Mouse (Mus musculus): ENCODE data around the gene Gm14862.

DNA sequence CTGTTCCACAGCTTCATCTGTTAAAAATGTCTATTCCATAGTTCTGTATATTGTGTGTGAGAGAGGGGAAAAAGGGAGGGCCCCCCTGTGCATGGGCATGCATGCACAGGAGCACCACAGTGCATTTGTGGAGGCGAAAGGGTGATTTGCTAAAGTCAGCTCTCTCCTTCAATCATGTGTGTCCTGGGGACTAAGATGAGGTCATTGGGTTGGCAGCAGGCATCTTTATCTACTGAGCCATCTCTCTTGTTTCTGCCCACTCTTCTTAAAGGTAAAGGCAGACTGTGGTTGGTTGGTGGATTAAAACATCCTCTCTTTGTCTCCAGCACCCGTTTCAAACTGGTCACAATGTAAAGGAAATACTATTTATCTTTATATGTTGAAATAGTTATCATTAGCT, 29.6 kb downstream of the Gm14862 start:
- TF ChIP-seq TAL1 (IDR thresholded peaks at IDR 0.05; ENCODE audit: low read length), result no peak
- TF ChIP-seq GATA1 (IDR thresholded peaks at IDR 0.05; ENCODE audit: low read length), result no peak

All from erythroblast, embryonic 14.5 days (primary cell).